ENCODE assay signal across 25 mouse cellular contexts in genomic region chr13:54258231-54258743, GRCm38 (mm10).
DNase-seq lines count a peak whose midpoint lies in the region; ATAC-seq and TF ChIP-seq lines count a peak whose summit lies in the region.
"Had no signal": no experiment of that assay in that cellular context is flagged by ENCODE, and none has a peak within 500 bp of the region (broad histone marks: within the 10 kb centered on the region; RNA-seq: fewer than 3 reads in every experiment).

No protein-coding gene starts in this region.

- DNase-seq in hindbrain, embryonic 14.5 days (ENCODE audit: low spot score) = no peak
- DNase-seq in adipocyte (ENCODE audit: low spot score) (no peak), MN1 (ENCODE audit: low spot score) (no peak)
- DNase-seq: adrenal gland, adult 2 months; cerebellum, adult 11-12 months; cerebellum, postnatal 14 days; gastrocnemius, postnatal 10 days; kidney, adult 2 months; kidney, postnatal 25 days; liver, postnatal 0 days; lung, postnatal 10 days; thymus, adult 18-20 months; thymus, postnatal 4 days had no signal

- H3K9me3 ChIP-seq in hindbrain, embryonic 14.5 days (ENCODE audit: control insufficient read depth, low read length) = no peaks in the 10 kb centered on the region
- no peaks in the 10 kb centered on the region for H3K9me3 ChIP-seq in hindbrain, embryonic 12.5 days (replicated peaks)
- H3K9me3 ChIP-seq in E14TG2a.4 (ENCODE audit: low read length) = no peaks in the 10 kb centered on the region
- H3K9me3 ChIP-seq in ES-Bruce4 (replicated peaks; ENCODE audit: control insufficient read depth, insufficient read depth, low read length, poor library complexity, severe bottlenecking) = no peaks in the 10 kb centered on the region
- H3K9me3 ChIP-seq: embryonic facial prominence, embryonic 13.5 days; forebrain, embryonic 13.5 days; heart, embryonic 10.5 days; limb, embryonic 12.5 days; midbrain, embryonic 12.5 days had no signal

- H3K4me3 ChIP-seq in hindbrain, embryonic 14.5 days (replicated peaks; ENCODE audit: low read length) = no peak overlapping the region
- H3K4me3 ChIP-seq in hindbrain, embryonic 12.5 days = no peak overlapping the region
- H3K4me3 ChIP-seq in E14TG2a.4 (replicated peaks; ENCODE audit: low read length) = 0 out of 2 replicates have a peak overlapping the region, but pooled peaks have one; percentile 4
- no peak overlapping the region for H3K4me3 ChIP-seq in ES-Bruce4 (ENCODE audit: low read depth, low read length)
- H3K4me3 ChIP-seq in myocyte = no peak overlapping the region
- H3K4me3 ChIP-seq: embryonic facial prominence, embryonic 13.5 days; erythroblast, embryonic 14.5 days; forebrain, embryonic 13.5 days; heart, embryonic 10.5 days; limb, embryonic 12.5 days; midbrain, embryonic 12.5 days had no signal

- TF ChIP-seq CTCF in E14TG2a.4 (conservative IDR thresholded peaks at IDR 0.05; ENCODE audit: low read length) (no peak), ES-Bruce4 (IDR thresholded peaks at IDR 0.05; ENCODE audit: low read depth, low read length) (no peak)

- no peak overlapping the region for H3K27ac ChIP-seq in hindbrain, embryonic 14.5 days
- no peak overlapping the region for H3K27ac ChIP-seq in hindbrain, embryonic 12.5 days
- no peak overlapping the region for H3K27ac ChIP-seq in ES-Bruce4 (ENCODE audit: insufficient read depth, low read length)
- H3K27ac ChIP-seq: embryonic facial prominence, embryonic 13.5 days; forebrain, embryonic 13.5 days; heart, embryonic 10.5 days; limb, embryonic 12.5 days; midbrain, embryonic 12.5 days had no signal

- no peaks in the 10 kb centered on the region for H3K79me2 ChIP-seq in myocyte (ENCODE audit: control insufficient read depth, insufficient read depth)

- 40% methylated on average over 8 of the region's 8 CpGs for WGBS in hindbrain, embryonic 14.5 days
- WGBS in hindbrain, embryonic 12.5 days = 36% methylated on average over 8 of the region's 8 CpGs

- H3K4me2 ChIP-seq in hindbrain, embryonic 14.5 days (replicated peaks) = no peak overlapping the region
- no peak overlapping the region; the same call in 1 of the 2 replicates for H3K4me2 ChIP-seq in hindbrain, embryonic 12.5 days (replicated peaks)
- H3K4me2 ChIP-seq in myocyte (ENCODE audit: low read depth) = peak overlapping the region; percentile 44
- H3K4me2 ChIP-seq: embryonic facial prominence, embryonic 13.5 days; forebrain, embryonic 13.5 days; limb, embryonic 12.5 days; liver, embryonic 11.5 days; midbrain, embryonic 12.5 days had no signal

- H3K36me3 ChIP-seq in hindbrain, embryonic 14.5 days (replicated peaks; ENCODE audit: control insufficient read depth, insufficient read depth) = no peaks in the 10 kb centered on the region
- H3K36me3 ChIP-seq in hindbrain, embryonic 12.5 days = no peaks in the 10 kb centered on the region
- H3K36me3 ChIP-seq in E14TG2a.4 (ENCODE audit: insufficient read depth, low read length) = no peaks in the 10 kb centered on the region
- no peaks in the 10 kb centered on the region for H3K36me3 ChIP-seq in ES-Bruce4 (ENCODE audit: control insufficient read depth, insufficient read depth, low read length, poor library complexity, severe bottlenecking)
- H3K36me3 ChIP-seq in myocyte (ENCODE audit: control insufficient read depth, insufficient read depth) = no peaks in the 10 kb centered on the region
- H3K36me3 ChIP-seq: embryonic facial prominence, embryonic 13.5 days; heart, embryonic 10.5 days; limb, embryonic 12.5 days; midbrain, embryonic 12.5 days had no signal

- H3K27me3 ChIP-seq in hindbrain, embryonic 14.5 days (ENCODE audit: control insufficient read depth, insufficient read depth, low read length) = no peaks in the 10 kb centered on the region
- peaks cover 14% of the 10 kb centered on the region for H3K27me3 ChIP-seq in hindbrain, embryonic 12.5 days
- H3K27me3 ChIP-seq in E14TG2a.4 (ENCODE audit: insufficient read depth, low read length) (peaks cover 7% of the 10 kb centered on the region; the same call in 1 of the 2 replicates), ES-Bruce4 (ENCODE audit: control insufficient read depth, insufficient read depth, low read length, poor library complexity, severe bottlenecking) (no peaks in the 10 kb centered on the region), myocyte (ENCODE audit: control insufficient read depth, insufficient read depth, insufficient read length) (no peaks in the 10 kb centered on the region)
- H3K27me3 ChIP-seq: forebrain, embryonic 13.5 days had no signal

- TF ChIP-seq POLR2A in ES-Bruce4 (IDR thresholded peaks at IDR 0.05; ENCODE audit: insufficient read depth, low read length) (no peak), myocyte (IDR thresholded peaks at IDR 0.05; ENCODE audit: insufficient read length, low read depth) (no peak)

- H3K4me1 ChIP-seq in hindbrain, embryonic 14.5 days (replicated peaks; ENCODE audit: control insufficient read depth, insufficient read depth, low read length) = peaks cover 7% of the 10 kb centered on the region; the same call in 1 of the 2 replicates
- H3K4me1 ChIP-seq in hindbrain, embryonic 12.5 days = peaks cover 7% of the 10 kb centered on the region
- H3K4me1 ChIP-seq in E14TG2a.4 (replicated peaks; ENCODE audit: low read depth, low read length) = peaks cover 51% of the 10 kb centered on the region
- peaks cover 8% of the 10 kb centered on the region for H3K4me1 ChIP-seq in ES-Bruce4 (ENCODE audit: control insufficient read depth, insufficient read depth, low read length)
- H3K4me1 ChIP-seq: embryonic facial prominence, embryonic 13.5 days; heart, embryonic 10.5 days had no signal

- H3K9ac ChIP-seq in hindbrain, embryonic 14.5 days = no peak overlapping the region
- no peak overlapping the region for H3K9ac ChIP-seq in hindbrain, embryonic 12.5 days
- no peak overlapping the region for H3K9ac ChIP-seq in ES-Bruce4 (ENCODE audit: low read depth, poor library complexity, severe bottlenecking)
- H3K9ac ChIP-seq: embryonic facial prominence, embryonic 13.5 days; forebrain, embryonic 13.5 days; limb, embryonic 12.5 days; liver, postnatal 0 days; midbrain, embryonic 12.5 days had no signal

- TF ChIP-seq EP300 in ES-Bruce4 (IDR thresholded peaks at IDR 0.05; ENCODE audit: insufficient read depth, low read depth, low read length) = 0 out of 2 replicates have a peak, but pooled peaks have one; percentile 21

- no peak overlapping the region for H3ac ChIP-seq in myocyte (ENCODE audit: control insufficient read depth, insufficient read length)

- 0 out of 2 replicates have a peak, but pooled peaks have one; percentile 11 for ATAC-seq in hindbrain, embryonic 14.5 days (ENCODE audit: low FRiP score)
- ATAC-seq in hindbrain, embryonic 12.5 days (ENCODE audit: low FRiP score) = no peak
- ATAC-seq: forebrain, embryonic 13.5 days; inflammation-experienced regulatory T-cells, adult 6 months; liver, postnatal 0 days had no signal

TF ChIP-seq in myocyte, 11 proteins besides CTCF, POLR2A, EP300 and RAD21:
- TF ChIP-seq USF1 (IDR thresholded peaks at IDR 0.05; ENCODE audit: low read depth) (no peak), MYOD1 (IDR thresholded peaks at IDR 0.05; ENCODE audit: control insufficient read depth in 1 of 3, insufficient read length in 2 of 3, low read depth in 2 of 3) (no peak), POLR2AphosphoS2 (IDR thresholded peaks at IDR 0.05; ENCODE audit: insufficient read length, low read depth) (no peak), MYOG (IDR thresholded peaks at IDR 0.05; ENCODE audit: control insufficient read depth in 1 of 3, insufficient read depth in 1 of 3, insufficient read length in 2 of 3, low read depth in 2 of 3) (no peak), TCF3 (IDR thresholded peaks at IDR 0.05; ENCODE audit: insufficient read length, low read depth) (no peak), E2F4 (IDR thresholded peaks at IDR 0.05; ENCODE audit: insufficient read depth) (no peak), TCF12 (IDR thresholded peaks at IDR 0.05; ENCODE audit: insufficient read depth, poor library complexity, severe bottlenecking) (no peak), MAX (IDR thresholded peaks at IDR 0.05; ENCODE audit: low read depth) (no peak), SRF (IDR thresholded peaks at IDR 0.05; ENCODE audit: control insufficient read depth, insufficient read length, low read depth) (no peak), REST (IDR thresholded peaks at IDR 0.05; ENCODE audit: insufficient read depth, insufficient read length) (no peak), CEBPB (IDR thresholded peaks at IDR 0.05; ENCODE audit: insufficient read depth, poor library complexity, severe bottlenecking) (no peak)
